In genomic region chr17:56289371-56290331, GRCm38 (mm10) we compare ENCODE assay signal across 9 mouse cellular contexts. TPM values are rescaled to one million over a fixed set of nuclear protein-coding genes. Genes with fewer than 3 reads are reported as not detected.
DNase-seq lines count a peak whose midpoint lies in the region; ATAC-seq and TF ChIP-seq lines count a peak whose summit lies in the region.
"Had no signal": no experiment of that assay in that cellular context is flagged by ENCODE, and none has a peak within 500 bp of the region (broad histone marks: within the 10 kb centered on the region; RNA-seq: fewer than 3 reads in every experiment).

No protein-coding gene starts in this region.

- peak; percentile 39 for DNase-seq in hindbrain, postnatal 0 days (ENCODE audit: low spot score)
- peak; percentile 64 for DNase-seq in neural tube, embryonic 11.5 days (ENCODE audit: low spot score)
- no peak for DNase-seq in layer of hippocampus, postnatal 14 days (ENCODE audit: low spot score in 2 of 2)
- DNase-seq in right cerebral cortex, postnatal 25 days: no peak

- H3K4me3 ChIP-seq in ES-Bruce4 (ENCODE audit: low read depth, low read length): peak overlapping the region; percentile 80
- peak overlapping the region; percentile 35 for H3K4me3 ChIP-seq in forebrain, embryonic 15.5 days
- H3K4me3 ChIP-seq in hindbrain, postnatal 0 days (ENCODE audit: low read length): peak overlapping the region; percentile 23
- peak overlapping the region; percentile 56 for H3K4me3 ChIP-seq in liver, embryonic 16.5 days (ENCODE audit: low read depth, low read length)
- peak overlapping the region; percentile 42 for H3K4me3 ChIP-seq in neural tube, embryonic 11.5 days (ENCODE audit: low read depth, low read length)

- no peaks in the 10 kb centered on the region for H3K9me3 ChIP-seq in ES-Bruce4 (replicated peaks; ENCODE audit: control insufficient read depth, insufficient read depth, low read length, poor library complexity, severe bottlenecking)
- no peaks in the 10 kb centered on the region for H3K9me3 ChIP-seq in forebrain, embryonic 15.5 days
- H3K9me3 ChIP-seq in hindbrain, postnatal 0 days (ENCODE audit: low read length): no peaks in the 10 kb centered on the region
- no peaks in the 10 kb centered on the region for H3K9me3 ChIP-seq in liver, embryonic 16.5 days (replicated peaks; ENCODE audit: control insufficient read depth, low read length)
- no peaks in the 10 kb centered on the region for H3K9me3 ChIP-seq in neural tube, embryonic 11.5 days (ENCODE audit: control insufficient read depth, low read length)

- TF ChIP-seq CTCF in ES-Bruce4 (IDR thresholded peaks at IDR 0.05; ENCODE audit: low read depth, low read length): no peak
- TF ChIP-seq CTCF in hindbrain, postnatal 0 days (IDR thresholded peaks at IDR 0.05; ENCODE audit: low read depth): no peak

- peak overlapping the region; percentile 89 for H3K27ac ChIP-seq in ES-Bruce4 (ENCODE audit: insufficient read depth, low read length)
- H3K27ac ChIP-seq in forebrain, embryonic 15.5 days (replicated peaks): 0 out of 2 replicates have a peak overlapping the region, but pooled peaks have one; percentile 23
- H3K27ac ChIP-seq in hindbrain, postnatal 0 days: peak overlapping the region; percentile 42; the same call in 1 of the 2 replicates
- H3K27ac ChIP-seq in liver, embryonic 16.5 days (ENCODE audit: low read length): peak overlapping the region; percentile 90
- H3K27ac ChIP-seq in neural tube, embryonic 11.5 days (ENCODE audit: low read depth, low read length): peak overlapping the region; percentile 58; the same call in 1 of the 2 replicates

- H3K36me3 ChIP-seq in ES-Bruce4 (ENCODE audit: control insufficient read depth, insufficient read depth, low read length, poor library complexity, severe bottlenecking): peaks cover 19% of the 10 kb centered on the region
- H3K36me3 ChIP-seq in forebrain, embryonic 15.5 days: no peaks in the 10 kb centered on the region
- no peaks in the 10 kb centered on the region for H3K36me3 ChIP-seq in hindbrain, postnatal 0 days (ENCODE audit: insufficient read depth, low read length)
- peaks cover 8% of the 10 kb centered on the region for H3K36me3 ChIP-seq in liver, embryonic 16.5 days (ENCODE audit: control insufficient read depth, insufficient read depth)
- H3K36me3 ChIP-seq in neural tube, embryonic 11.5 days (ENCODE audit: control insufficient read depth, insufficient read depth, low read length): peaks cover 2% of the 10 kb centered on the region

- H3K27me3 ChIP-seq in ES-Bruce4 (ENCODE audit: control insufficient read depth, insufficient read depth, low read length, poor library complexity, severe bottlenecking): no peaks in the 10 kb centered on the region
- no peaks in the 10 kb centered on the region for H3K27me3 ChIP-seq in forebrain, embryonic 15.5 days
- H3K27me3 ChIP-seq in hindbrain, postnatal 0 days (ENCODE audit: insufficient read depth, low read length): no peaks in the 10 kb centered on the region
- H3K27me3 ChIP-seq in liver, embryonic 16.5 days (ENCODE audit: control insufficient read depth, insufficient read depth, low read depth, low read length): no peaks in the 10 kb centered on the region
- no peaks in the 10 kb centered on the region for H3K27me3 ChIP-seq in neural tube, embryonic 11.5 days (ENCODE audit: control insufficient read depth, insufficient read depth, low read length)

- peak overlapping the region; percentile 57 for H3K9ac ChIP-seq in ES-Bruce4 (ENCODE audit: low read depth, poor library complexity, severe bottlenecking)
- H3K9ac ChIP-seq in forebrain, embryonic 15.5 days (replicated peaks): no peak overlapping the region
- H3K9ac ChIP-seq in hindbrain, postnatal 0 days (replicated peaks; ENCODE audit: low read length): peak overlapping the region; percentile 6; the same call in 1 of the 2 replicates
- peak overlapping the region; percentile 54 for H3K9ac ChIP-seq in liver, embryonic 16.5 days (ENCODE audit: low read depth, low read length)
- H3K9ac ChIP-seq in neural tube, embryonic 11.5 days (ENCODE audit: low read length): peak overlapping the region; percentile 48

- 2% methylated on average over 23 of the region's 23 CpGs for WGBS in forebrain, embryonic 15.5 days
- 12% methylated on average over 23 of the region's 23 CpGs for WGBS in hindbrain, postnatal 0 days
- 6% methylated on average over 23 of the region's 23 CpGs for WGBS in liver, embryonic 16.5 days (ENCODE audit: insufficient replicate concordance)
- 3% methylated on average over 23 of the region's 23 CpGs for WGBS in neural tube, embryonic 11.5 days

- no peak for TF ChIP-seq POLR2A in ES-Bruce4 (IDR thresholded peaks at IDR 0.05; ENCODE audit: insufficient read depth, low read length)

- peaks cover 9% of the 10 kb centered on the region for H3K4me1 ChIP-seq in ES-Bruce4 (ENCODE audit: control insufficient read depth, insufficient read depth, low read length)
- H3K4me1 ChIP-seq in forebrain, embryonic 15.5 days: peaks cover 27% of the 10 kb centered on the region
- 0 out of 2 replicates have a peak, but pooled peaks cover 4% of the 10 kb centered on the region for H3K4me1 ChIP-seq in hindbrain, postnatal 0 days (ENCODE audit: insufficient read depth, low read length)
- H3K4me1 ChIP-seq in liver, embryonic 16.5 days (ENCODE audit: control insufficient read depth, low read depth, low read length): peaks cover 60% of the 10 kb centered on the region
- peaks cover 10% of the 10 kb centered on the region for H3K4me1 ChIP-seq in neural tube, embryonic 11.5 days (ENCODE audit: control insufficient read depth, insufficient read depth, low read length)

- peak; percentile 86 for TF ChIP-seq EP300 in ES-Bruce4 (IDR thresholded peaks at IDR 0.05; ENCODE audit: insufficient read depth, low read depth, low read length)

- ATAC-seq in activated CD4-positive, CD25-positive, alpha-beta regulatory T cell, adult 4 months: peak; percentile 7
- no peak for ATAC-seq in forebrain, embryonic 15.5 days (replicated peaks)
- ATAC-seq in hindbrain, postnatal 0 days: no peak
- peak; percentile 20 for ATAC-seq in liver, embryonic 16.5 days (ENCODE audit: low read depth)
- no peak for ATAC-seq in neural tube, embryonic 11.5 days (ENCODE audit: insufficient read depth, low FRiP score, low TSS enrichment)

- peak overlapping the region; percentile 42 for H3K4me2 ChIP-seq in forebrain, embryonic 15.5 days (replicated peaks)
- peak overlapping the region; percentile 43 for H3K4me2 ChIP-seq in hindbrain, postnatal 0 days (ENCODE audit: low read depth, low read length)
- H3K4me2 ChIP-seq in liver, embryonic 16.5 days (ENCODE audit: low read depth, low read length): peak overlapping the region; percentile 70
- H3K4me2 ChIP-seq in neural tube, embryonic 11.5 days (ENCODE audit: low read depth): peak overlapping the region; percentile 63

RNA-seq across cellular contexts. Expression of gene Plin3, which starts 3.0 kb away (rescaled TPM):
- polyA plus RNA-seq in ES-Bruce4 (2011; ENCODE audit: insufficient read depth, insufficient read length, low read depth, missing spikeins): 57.1 and 60.2 TPM in 2 replicates
- 10 to 100 TPM; 22.5 to 40.9 TPM for polyA plus RNA-seq in activated CD4-positive, CD25-positive, alpha-beta regulatory T cell, adult 4 months (2017; shearing (Covaris generic))
- polyA plus RNA-seq in forebrain, embryonic 15.5 days (2015; fragmentation: Nextera tagmentation; extraction: Ambion mirVana): 10.9 and 13.6 TPM in 2 replicates
- total RNA-seq in hindbrain, postnatal 0 days (2014; rRNA removed): 12.4 and 13.9 TPM in 2 replicates
- polyA plus RNA-seq in hindbrain, postnatal 0 days (2015; fragmentation: Nextera tagmentation; extraction: Ambion mirVana): 16.0 and 17.0 TPM in 2 replicates
- polyA plus RNA-seq in liver, embryonic 16.5 days (2015; fragmentation: Nextera tagmentation; extraction: Ambion mirVana): 35.9 and 37.6 TPM in 2 replicates
- polyA plus RNA-seq in neural tube, embryonic 11.5 days (2014; fragmentation: Nextera tagmentation; extraction: Ambion mirVana): 33.0 and 37.8 TPM in 2 replicates
- total RNA-seq in layer of hippocampus, postnatal 14 days (2021): 1 to 10 TPM; 5.1 to 9.1 TPM

RNA-seq across cellular contexts. Expression of gene Arrdc5, which starts 10.4 kb away (rescaled TPM):
- polyA plus RNA-seq in ES-Bruce4 (2011; ENCODE audit: insufficient read depth, insufficient read length, low read depth, missing spikeins): not detected in 2 replicates
- polyA plus RNA-seq in activated CD4-positive, CD25-positive, alpha-beta regulatory T cell, adult 4 months (2017; shearing (Covaris generic)): not detected
- not detected in 2 replicates for polyA plus RNA-seq in forebrain, embryonic 15.5 days (2015; fragmentation: Nextera tagmentation; extraction: Ambion mirVana)
- total RNA-seq in hindbrain, postnatal 0 days (2014; rRNA removed): not detected in 2 replicates
- polyA plus RNA-seq in hindbrain, postnatal 0 days (2015; fragmentation: Nextera tagmentation; extraction: Ambion mirVana): not detected in 2 replicates
- not detected in 2 replicates for polyA plus RNA-seq in liver, embryonic 16.5 days (2015; fragmentation: Nextera tagmentation; extraction: Ambion mirVana)
- polyA plus RNA-seq in neural tube, embryonic 11.5 days (2014; fragmentation: Nextera tagmentation; extraction: Ambion mirVana): not detected in 2 replicates
- not detected for total RNA-seq in layer of hippocampus, postnatal 14 days (2021)
- total RNA-seq: neutrophil, adult 5-6 weeks had no signal

RNA-seq across cellular contexts. Expression of gene Ticam1, which starts 13.1 kb away (rescaled TPM):
- polyA plus RNA-seq in ES-Bruce4 (2011; ENCODE audit: insufficient read depth, insufficient read length, low read depth, missing spikeins): 4.0 and 4.7 TPM in 2 replicates
- polyA plus RNA-seq in activated CD4-positive, CD25-positive, alpha-beta regulatory T cell, adult 4 months (2017; shearing (Covaris generic)): 10 to 100 TPM in 1 of 2 experiments, 1 to 10 TPM in 1; 6.4 to 11.3 TPM
- 1.3 and 1.7 TPM in 2 replicates for polyA plus RNA-seq in forebrain, embryonic 15.5 days (2015; fragmentation: Nextera tagmentation; extraction: Ambion mirVana)
- total RNA-seq in hindbrain, postnatal 0 days (2014; rRNA removed): 3.1 and 3.4 TPM in 2 replicates
- 1.2 and 1.3 TPM in 2 replicates for polyA plus RNA-seq in hindbrain, postnatal 0 days (2015; fragmentation: Nextera tagmentation; extraction: Ambion mirVana)
- 3.4 and 4.2 TPM in 2 replicates for polyA plus RNA-seq in liver, embryonic 16.5 days (2015; fragmentation: Nextera tagmentation; extraction: Ambion mirVana)
- polyA plus RNA-seq in neural tube, embryonic 11.5 days (2014; fragmentation: Nextera tagmentation; extraction: Ambion mirVana): 2.4 and 2.5 TPM in 2 replicates
- total RNA-seq in layer of hippocampus, postnatal 14 days (2021): 1 to 10 TPM; 6.2 to 7.4 TPM

RNA-seq across cellular contexts. Expression of gene Uhrf1, which starts 13.5 kb away (rescaled TPM):
- 162 and 174 TPM in 2 replicates for polyA plus RNA-seq in ES-Bruce4 (2011; ENCODE audit: insufficient read depth, insufficient read length, low read depth, missing spikeins)
- polyA plus RNA-seq in activated CD4-positive, CD25-positive, alpha-beta regulatory T cell, adult 4 months (2017; shearing (Covaris generic)): 10 to 100 TPM; 19.4 to 33.7 TPM
- 55.6 and 65.1 TPM in 2 replicates for polyA plus RNA-seq in forebrain, embryonic 15.5 days (2015; fragmentation: Nextera tagmentation; extraction: Ambion mirVana)
- total RNA-seq in hindbrain, postnatal 0 days (2014; rRNA removed): 28.2 and 31.4 TPM in 2 replicates
- polyA plus RNA-seq in hindbrain, postnatal 0 days (2015; fragmentation: Nextera tagmentation; extraction: Ambion mirVana): 18.8 and 20.5 TPM in 2 replicates
- polyA plus RNA-seq in liver, embryonic 16.5 days (2015; fragmentation: Nextera tagmentation; extraction: Ambion mirVana): 86.0 and 89.7 TPM in 2 replicates
- 116 and 128 TPM in 2 replicates for polyA plus RNA-seq in neural tube, embryonic 11.5 days (2014; fragmentation: Nextera tagmentation; extraction: Ambion mirVana)
- 1 to 10 TPM; 2.4 to 5.0 TPM for total RNA-seq in layer of hippocampus, postnatal 14 days (2021)

RNA-seq across cellular contexts. Expression of gene Fem1a, which starts 33.0 kb away (rescaled TPM):
- 4.9 and 5.4 TPM in 2 replicates for polyA plus RNA-seq in ES-Bruce4 (2011; ENCODE audit: insufficient read depth, insufficient read length, low read depth, missing spikeins)
- 1 to 10 TPM; 4.5 to 5.8 TPM for polyA plus RNA-seq in activated CD4-positive, CD25-positive, alpha-beta regulatory T cell, adult 4 months (2017; shearing (Covaris generic))
- 21.4 and 22.9 TPM in 2 replicates for polyA plus RNA-seq in forebrain, embryonic 15.5 days (2015; fragmentation: Nextera tagmentation; extraction: Ambion mirVana)
- total RNA-seq in hindbrain, postnatal 0 days (2014; rRNA removed): 47.0 and 49.2 TPM in 2 replicates
- 15.1 and 15.7 TPM in 2 replicates for polyA plus RNA-seq in hindbrain, postnatal 0 days (2015; fragmentation: Nextera tagmentation; extraction: Ambion mirVana)
- polyA plus RNA-seq in liver, embryonic 16.5 days (2015; fragmentation: Nextera tagmentation; extraction: Ambion mirVana): 5.2 and 5.7 TPM in 2 replicates
- 16.8 and 18.3 TPM in 2 replicates for polyA plus RNA-seq in neural tube, embryonic 11.5 days (2014; fragmentation: Nextera tagmentation; extraction: Ambion mirVana)
- total RNA-seq in layer of hippocampus, postnatal 14 days (2021): 10 to 100 TPM; 41.6 to 44.7 TPM

Comparison
In these comparisons a context has a peak if more than half of its experiments do, and no peak if none do; other contexts are left out.
1. H3K27ac ChIP-seq: peak in every context shown above with its lines; median percentile 90 in liver, embryonic 16.5 days; 89 in ES-Bruce4; 58 in neural tube, embryonic 11.5 days; 42 in hindbrain, postnatal 0 days; 23 in forebrain, embryonic 15.5 days.
2. H3K4me3 ChIP-seq: peak in every context shown above with its lines; median percentile 80 in ES-Bruce4; 56 in liver, embryonic 16.5 days; 42 in neural tube, embryonic 11.5 days; 35 in forebrain, embryonic 15.5 days; 23 in hindbrain, postnatal 0 days.
3. ATAC-seq: peak in activated CD4-positive, CD25-positive, alpha-beta regulatory T cell, adult 4 months (single experiment) and liver, embryonic 16.5 days (single experiment); none in forebrain, embryonic 15.5 days (single experiment), hindbrain, postnatal 0 days (single experiment) and neural tube, embryonic 11.5 days (single experiment).
4. DNase-seq: peak in hindbrain, postnatal 0 days (single experiment) and neural tube, embryonic 11.5 days (single experiment); none in layer of hippocampus, postnatal 14 days (0 of 2) and right cerebral cortex, postnatal 25 days (single experiment).
5. Peak in every context shown above with its lines, with median percentiles within 50 percentile points of each other: H3K4me2 ChIP-seq.